Mouse (Mus musculus): ENCODE results near the gene Clybl.

DNA sequence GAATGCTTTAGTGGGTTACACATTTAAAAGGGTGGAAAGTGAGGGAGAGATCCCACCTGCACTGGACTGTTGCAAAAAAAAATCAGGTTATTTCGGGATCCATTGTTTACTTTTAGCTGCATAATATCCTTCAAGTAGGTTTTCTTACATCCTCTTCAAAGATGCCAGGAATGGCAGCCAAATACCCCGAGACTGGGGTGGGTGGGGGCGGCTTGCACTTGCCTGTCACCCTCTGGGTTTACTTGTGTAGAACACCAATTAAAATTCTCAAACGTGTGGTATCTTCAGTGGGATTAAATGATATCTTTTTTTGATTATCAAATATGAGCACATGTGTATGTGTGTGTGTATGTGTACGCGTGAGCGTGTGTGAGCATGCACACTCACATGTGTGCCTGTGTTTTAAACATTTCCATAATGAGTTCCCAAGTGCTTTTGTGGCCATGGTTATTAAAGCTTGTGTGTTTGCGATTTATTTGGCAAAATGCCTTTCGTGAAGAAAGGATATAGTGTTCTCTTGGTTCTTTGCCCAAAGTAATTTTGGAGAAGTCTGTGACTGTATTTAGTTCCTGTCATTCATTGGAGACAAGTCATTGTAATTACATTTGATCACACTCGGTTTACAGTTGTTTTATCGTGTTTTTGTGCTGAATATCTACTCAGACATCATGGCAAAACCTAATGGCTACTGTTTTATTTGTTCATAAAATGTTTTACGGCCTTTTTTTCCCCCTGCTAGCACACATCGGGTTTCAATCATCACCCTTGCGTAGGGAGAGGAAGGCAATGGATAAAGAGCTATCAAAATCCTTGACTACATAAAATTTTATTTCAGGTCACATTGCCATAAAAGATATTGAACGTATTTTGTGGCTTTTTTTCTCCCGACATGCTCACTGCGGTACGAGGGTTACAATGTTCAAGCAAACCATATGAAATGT is 65.7 kb downstream of the Clybl start:
- TF ChIP-seq CTCF (IDR thresholded peaks at IDR 0.05; ENCODE audit: borderline replicate concordance, insufficient read depth, low read depth, low read length) (no peak), POLR2A (IDR thresholded peaks at IDR 0.05; ENCODE audit: borderline replicate concordance, insufficient read depth, low read length) (no peak)

Data from cerebellum, adult 2 months (tissue).